Mouse (Mus musculus) urinary bladder, postnatal 10 days (tissue): ENCODE data around the gene Efcab8.
"Not testable (repeated sequence)": the region's sequence is repeated elsewhere in the genome, so short reads cannot be mapped to it uniquely, and the experiment has no call there.

Experiments
- DNase-seq: peaks from one replicate; pipeline ENCODE4 v3.0.0; 2022; ENCODE audit warnings: low spot score

The Efcab8 gene

GRCm38 (mm10) chr2:153825900-153826299 lies 46.2 kb downstream of the Efcab8 start:
- DNase-seq = not testable (repeated sequence)

GRCm38 (mm10) chr2:153827171-153827830 lies 47.6 kb downstream of the Efcab8 start:
- DNase-seq = no peak

GRCm38 (mm10) chr2:153828704-153829103 lies 49.0 kb downstream of the Efcab8 start:
- no peak for DNase-seq

GRCm38 (mm10) chr2:153833291-153833690 lies 53.6 kb downstream of the Efcab8 start:
- DNase-seq = no peak

- DNase-seq = no peak
These were observed 63.1 kb downstream of the Efcab8 start for GRCm38 (mm10) chr2:153842854-153843253.

- no peak for DNase-seq
These were observed 68.7 kb downstream of the Efcab8 start for GRCm38 (mm10) chr2:153848389-153848788.

GRCm38 (mm10) chr2:153850351-153851029 lies 70.8 kb downstream of the Efcab8 start:
- DNase-seq = no peak

GRCm38 (mm10) chr2:153851030-153851360 lies 71.3 kb downstream of the Efcab8 start:
- no peak for DNase-seq

- DNase-seq = no peak
These were observed 73.8 kb downstream of the Efcab8 start for GRCm38 (mm10) chr2:153853544-153853943.

- DNase-seq = no peak
These were observed 79.8 kb downstream of the Efcab8 start for GRCm38 (mm10) chr2:153859581-153859980.

GRCm38 (mm10) chr2:153860315-153860714 lies 80.6 kb downstream of the Efcab8 start:
- no peak for DNase-seq

- DNase-seq = no peak
These were observed 81.0 kb downstream of the Efcab8 start for GRCm38 (mm10) chr2:153860715-153861114.

GRCm38 (mm10) chr2:153861960-153862359 lies 82.2 kb downstream of the Efcab8 start:
- DNase-seq = no peak

GRCm38 (mm10) chr2:153870984-153871383 lies 91.3 kb downstream of the Efcab8 start, which contains the start of gene Sun5:
Sun5 (minus strand) TSS chr2:153871084.
- no peak for DNase-seq

GRCm38 (mm10) chr2:153874745-153875144 lies 95.0 kb downstream of the Efcab8 start, which contains the start of gene Bpifb2:
Bpifb2 (plus strand) TSS chr2:153875045.
- DNase-seq = no peak
